Mouse (Mus musculus) megakaryocyte, embryonic 14.5 days (primary cell): ENCODE data around the gene Hist1h2bp. TPM values are rescaled to one million over a fixed set of nuclear protein-coding genes. Genes with fewer than 3 reads are reported as not detected.
A peak's percentile ranks its signal among the peaks of the same experiment; 100 is the strongest.
"Not testable (repeated sequence)": the region's sequence is repeated elsewhere in the genome, so short reads cannot be mapped to it uniquely, and the experiment has no call there.

Experiments used
- H3K27me3 ChIP-seq: replicated peaks from 2 replicates; pipeline ENCODE3; 2012; ENCODE audit warnings: inconsistent platforms
- H3K36me3 ChIP-seq: replicated peaks from 2 replicates; pipeline ENCODE3; 2012; ENCODE audit warnings: low read length, inconsistent platforms, mixed read lengths
- H3K4me1 ChIP-seq: 2 replicates; pipeline ENCODE4 v1.6.1; 2012; ENCODE audit warnings: inconsistent platforms
- H3K4me3 ChIP-seq: replicated peaks from 2 replicates; pipeline ENCODE3; 2012; ENCODE audit warnings: moderate library complexity, mild to moderate bottlenecking, inconsistent platforms
- H3K9me3 ChIP-seq: 2 replicates; pipeline ENCODE4 v1.6.1; 2012; ENCODE audit warnings: inconsistent platforms
- FLI1 ChIP-seq: IDR thresholded peaks from 2 replicates; pipeline ENCODE4 v1.6.1; 2012; ENCODE audit warnings: low read length, inconsistent platforms, mixed read lengths
- GATA1 ChIP-seq: IDR thresholded peaks from 3 replicates; pipeline ENCODE4 v1.6.1; 2012; ENCODE audit warnings: mixed read lengths, low read length, inconsistent platforms, borderline replicate concordance
- polyA plus RNA-seq: library from polyadenylated mRNA; stranded (reverse); fragments of >175 nt; gene quantifications from 2 replicates; pipeline ENCODE4 v1.2.3, GENCODE M21; 2012; ENCODE audit warnings: low replicate concordance; ENCODE audit not compliant: insufficient read depth

The Hist1h2bp gene
- polyA plus RNA-seq, 1 experiment = 4.6 TPM

DNA sequence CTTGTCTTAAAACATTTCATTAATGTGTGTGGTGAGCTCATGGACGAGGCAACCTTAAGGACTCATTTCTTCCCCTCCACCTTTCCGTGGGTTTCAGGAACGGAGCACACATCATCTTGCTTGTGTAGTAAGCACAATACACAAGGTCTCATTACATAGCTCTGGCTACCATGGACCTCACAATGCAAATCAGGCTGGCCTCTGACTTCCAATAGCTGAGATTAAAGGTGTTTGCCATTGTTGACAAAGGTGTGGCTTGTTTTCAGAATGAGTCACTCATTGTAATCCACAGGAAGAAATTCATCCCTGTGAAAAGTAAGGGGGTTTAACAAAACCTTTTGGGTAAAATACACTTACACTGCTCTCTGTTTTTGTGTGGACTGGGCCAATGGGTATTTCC lies 41.2 kb downstream of the Hist1h2bp start:
- Histone ChIP-seq H3K4me1 (peaks cover 11% of the 10 kb centered on the region), H3K36me3 (peaks cover 3% of the 10 kb centered on the region), H3K9me3 (no peaks in the 10 kb centered on the region), H3K27me3 (no peaks in the 10 kb centered on the region), H3K4me3 (peak overlapping the region; percentile 8)
- TF ChIP-seq GATA1 (no peak), FLI1 (no peak)

DNA sequence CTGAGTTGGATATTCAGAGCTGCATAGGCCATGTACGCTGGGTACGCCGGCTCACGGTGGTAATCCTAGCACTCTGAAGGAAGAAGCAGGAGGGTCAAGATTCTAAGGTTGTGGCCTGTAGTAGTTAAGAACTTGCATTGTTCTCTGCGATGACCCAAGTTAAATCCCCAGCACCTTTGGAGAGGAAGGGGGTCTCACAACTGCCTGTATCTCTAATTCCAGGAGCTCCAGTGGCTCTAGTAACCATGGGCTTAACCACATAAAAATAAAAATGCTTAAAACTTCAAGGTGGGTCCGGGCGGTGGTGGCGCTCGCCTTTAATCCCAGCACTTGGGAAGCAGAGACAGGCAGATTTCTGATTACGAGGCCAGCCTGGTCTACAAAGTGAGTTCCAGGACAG lies 43.1 kb downstream of the Hist1h2bp start:
- TF ChIP-seq FLI1 (no peak), GATA1 (no peak)
- Histone ChIP-seq H3K4me3 (peak overlapping the region; percentile 85), H3K9me3 (no peaks in the 10 kb centered on the region), H3K36me3 (peaks cover 3% of the 10 kb centered on the region), H3K27me3 (no peaks in the 10 kb centered on the region), H3K4me1 (peaks cover 11% of the 10 kb centered on the region)

DNA sequence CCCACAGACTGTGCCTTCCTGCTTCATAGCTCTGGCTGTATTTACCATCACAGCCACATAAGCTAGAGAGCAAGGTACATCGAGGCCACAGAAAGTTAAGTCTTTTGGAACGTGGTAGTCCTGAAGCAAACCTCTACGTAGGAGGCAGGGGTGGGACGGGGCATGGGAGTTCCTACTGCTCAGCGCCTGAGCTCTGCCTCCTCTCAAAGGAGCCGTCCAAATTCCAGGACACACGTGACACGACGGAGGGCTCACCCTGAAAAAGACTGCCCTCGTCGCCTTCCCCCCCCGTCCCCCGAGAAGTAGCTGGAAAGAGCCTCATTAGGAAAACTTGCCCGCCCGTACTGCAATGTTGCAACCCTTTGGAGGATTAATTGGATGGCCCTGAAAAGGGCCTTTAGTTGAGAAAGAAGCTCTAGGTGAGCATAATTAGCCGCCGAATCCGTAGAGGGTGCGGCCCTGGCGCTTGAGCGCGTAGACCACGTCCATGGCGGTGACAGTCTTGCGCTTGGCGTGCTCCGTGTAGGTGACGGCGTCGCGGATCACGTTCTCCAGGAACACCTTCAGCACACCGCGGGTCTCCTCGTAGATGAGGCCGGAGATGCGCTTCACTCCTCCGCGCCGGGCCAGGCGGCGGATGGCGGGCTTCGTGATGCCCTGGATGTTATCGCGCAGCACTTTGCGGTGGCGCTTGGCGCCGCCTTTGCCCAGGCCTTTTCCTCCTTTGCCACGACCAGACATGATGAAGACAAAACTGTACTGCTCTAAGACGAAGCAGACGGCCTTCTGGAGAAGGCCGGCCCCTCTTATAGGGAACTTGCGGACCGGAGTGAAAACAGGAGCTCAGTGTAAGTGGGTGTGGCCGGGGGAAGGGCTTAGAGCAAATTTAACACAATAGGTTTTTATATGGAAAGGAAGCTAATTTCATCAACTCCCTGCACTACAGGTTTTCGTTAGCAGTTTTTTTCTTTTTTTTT lies 44.4 kb downstream of the Hist1h2bp start, which contains the start of gene Hist1h4n:
Hist1h4n (minus strand) TSS at position 779 of the 977 bp plus-strand sequence.
- Histone ChIP-seq H3K4me3 (peak within 1 kb of the TSS; percentile 76), H3K4me1 (peaks cover 11% of the 10 kb centered on the region)
- H3K9me3 ChIP-seq, H3K36me3 ChIP-seq, H3K27me3 ChIP-seq: not testable (repeated sequence)

DNA sequence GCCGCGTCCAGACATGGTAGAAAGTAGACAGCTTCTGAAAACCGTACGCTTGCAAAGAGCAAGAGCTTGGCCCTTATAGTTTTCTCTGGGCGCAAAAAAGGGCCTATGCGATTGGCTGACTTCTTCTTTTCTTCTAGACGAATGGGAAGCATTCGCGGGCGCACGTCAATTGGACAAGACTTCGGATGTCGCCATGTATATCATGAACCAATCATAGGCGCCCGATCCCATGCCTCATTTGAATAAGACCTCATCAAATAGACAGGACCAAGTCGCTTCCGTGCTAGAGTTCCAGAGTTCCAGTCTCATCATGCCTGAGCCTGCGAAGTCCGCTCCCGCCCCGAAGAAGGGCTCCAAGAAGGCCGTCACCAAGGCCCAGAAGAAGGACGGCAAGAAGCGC lies 46.2 kb downstream of the Hist1h2bp start, which contains the start of the genes Hist1h2ap and Hist1h2br:
Hist1h2ap (minus strand) TSS at position 47 of the 400 bp plus-strand sequence.
Hist1h2br (plus strand) TSS at position 283 of the 400 bp plus-strand sequence.
- not testable (repeated sequence) for H3K36me3 ChIP-seq

More for the DNA sequence above, 46.2 kb downstream of the Hist1h2bp start, which contains the start of the genes Hist1h2ap and Hist1h2br:
- not testable (repeated sequence) for H3K27me3 ChIP-seq, H3K9me3 ChIP-seq, H3K4me3 ChIP-seq
- H3K4me1 ChIP-seq = peaks cover 11% of the 10 kb centered on the region

Other genes with a start within 250 kb of the Hist1h2bp start
- gene Olfr1366, start 244.7 kb upstream of the Hist1h2bp start, polyA plus RNA-seq = not detected in 2 replicates
- not detected in 2 replicates for gene Olfr1535, start 227.6 kb upstream of the Hist1h2bp start, polyA plus RNA-seq
- gene Olfr1364, start 205.7 kb upstream of the Hist1h2bp start, polyA plus RNA-seq = 0.10 TPM in 1 of 2 replicates, not detected in the other
- gene Olfr1362, start 173.4 kb upstream of the Hist1h2bp start, polyA plus RNA-seq = not detected in 2 replicates
- not detected in 2 replicates for gene Olfr11, start 144.9 kb upstream of the Hist1h2bp start, polyA plus RNA-seq
- not detected in 2 replicates for gene Olfr1361, start 124.1 kb upstream of the Hist1h2bp start, polyA plus RNA-seq
- not detected in 2 replicates for gene Olfr1360, start 110.1 kb upstream of the Hist1h2bp start, polyA plus RNA-seq
- gene Olfr1359, start 89.3 kb upstream of the Hist1h2bp start, polyA plus RNA-seq = not detected in 2 replicates
- 3.6 TPM in 1 of 2 replicates, not detected in the other for gene Hist1h2bl, start 71.3 kb upstream of the Hist1h2bp start, polyA plus RNA-seq
- gene Hist1h2ai, start 71.0 kb upstream of the Hist1h2bp start, polyA plus RNA-seq = 46.8 and 88.4 TPM in 2 replicates
- gene Hist1h3h, start 69.8 kb upstream of the Hist1h2bp start, polyA plus RNA-seq = 72.9 and 147 TPM in 2 replicates
- 7.3 TPM in 1 of 2 replicates, not detected in the other for gene Hist1h2bm, start 65.4 kb upstream of the Hist1h2bp start, polyA plus RNA-seq
- 5.0 and 5.5 TPM in 2 replicates for gene Hist1h4j, start 52.4 kb upstream of the Hist1h2bp start, polyA plus RNA-seq
- gene Hist1h4k, start 37.0 kb upstream of the Hist1h2bp start, polyA plus RNA-seq = 53.8 and 106 TPM in 2 replicates
- 18.0 and 72.9 TPM in 2 replicates for gene Hist1h2ak, start 33.6 kb upstream of the Hist1h2bp start, polyA plus RNA-seq
- gene Hist1h2bn, start 33.3 kb upstream of the Hist1h2bp start, polyA plus RNA-seq = 7.1 TPM in 1 of 2 replicates, not detected in the other
- 3.0 TPM in 1 of 2 replicates, not detected in the other for gene Hist1h1b, start 6.8 kb upstream of the Hist1h2bp start, polyA plus RNA-seq
- 50.5 and 69.6 TPM in 2 replicates for gene Hist1h3i, start 4.1 kb upstream of the Hist1h2bp start, polyA plus RNA-seq
- 22.2 and 79.5 TPM in 2 replicates for gene Hist1h2an, start 243 bp upstream of the Hist1h2bp start, polyA plus RNA-seq
- 83.2 and 173 TPM in 2 replicates for gene Hist1h2bq, start 22.7 kb downstream of the Hist1h2bp start, polyA plus RNA-seq
- not detected in 2 replicates for gene Hist1h2ao, start 23.0 kb downstream of the Hist1h2bp start, polyA plus RNA-seq
- 91.9 TPM in 1 of 2 replicates, not detected in the other for gene Hist1h4m, start 24.3 kb downstream of the Hist1h2bp start, polyA plus RNA-seq
- 88.8 and 245 TPM in 2 replicates for gene Hist1h4n, start 44.7 kb downstream of the Hist1h2bp start, polyA plus RNA-seq
- gene Hist1h2ap, start 46.0 kb downstream of the Hist1h2bp start, polyA plus RNA-seq = 10,971 and 11,665 TPM in 2 replicates
- 74.1 and 174 TPM in 2 replicates for gene Hist1h2br, start 46.3 kb downstream of the Hist1h2bp start, polyA plus RNA-seq
- gene Zfp184, start 157.6 kb downstream of the Hist1h2bp start, polyA plus RNA-seq = not detected in 2 replicates
- gene Pom121l2, start 193.7 kb downstream of the Hist1h2bp start, polyA plus RNA-seq = not detected in 2 replicates
- 0.81 TPM in 1 of 2 replicates, not detected in the other for gene Prss16, start 222.3 kb downstream of the Hist1h2bp start, polyA plus RNA-seq
- gene Hist1h2ah, start 248.1 kb downstream of the Hist1h2bp start, polyA plus RNA-seq = 89.8 and 975 TPM in 2 replicates
- gene Hist1h2bk, start 248.4 kb downstream of the Hist1h2bp start, polyA plus RNA-seq = 7.0 TPM in 1 of 2 replicates, not detected in the other